In genomic region chr9:82096409-82096808, GRCm38 (mm10) we compare ENCODE assay signal across 12 mouse cellular contexts.
"Had no signal": no experiment of that assay in that cellular context is flagged by ENCODE, and none has a peak within 500 bp of the region (broad histone marks: within the 10 kb centered on the region; RNA-seq: fewer than 3 reads in every experiment).

No protein-coding gene starts in this region.

- DNase-seq: gastrocnemius, adult 2 months; gastrocnemius, postnatal 10 days; gastrocnemius, postnatal 25 days; heart, adult 18-20 months; heart, postnatal 10 days; heart, postnatal 4 days; kidney, adult 18-20 months; kidney, adult 8-10 months; kidney, postnatal 10 days; kidney, postnatal 36 days; layer of hippocampus, adult 9-11 months; layer of hippocampus, postnatal 36 days had no signal
